Mouse (Mus musculus) embryonic fibroblast, embryonic 13.5 days (primary cell): ENCODE measurements at regions not wholly inside any gene's neighbourhood (a gene's known extent, or its start where the extent isn't known, plus 50 kb on each side); places are given as distances from the start of the nearest gene placed in this dataset.

Experiments
- CTCF ChIP-seq: IDR thresholded peaks from 2 replicates; pipeline ENCODE4 v1.5.1; 2011; ENCODE audit warnings: mild to moderate bottlenecking, control low read depth, low read length, moderate library complexity, borderline replicate concordance; ENCODE audit not compliant: insufficient read depth
- POLR2A ChIP-seq: IDR thresholded peaks from 2 replicates; pipeline ENCODE4 v1.6.1; 2011; ENCODE audit warnings: low read depth, mild to moderate bottlenecking, control low read depth, low read length, moderate library complexity

- TF ChIP-seq CTCF, result no peak
- no peak for TF ChIP-seq POLR2A
These were observed 1241.0 kb upstream of the Zeb2 start for GRCm38 (mm10) chr2:46358225-46358624.
